In the genomic region with DNA sequence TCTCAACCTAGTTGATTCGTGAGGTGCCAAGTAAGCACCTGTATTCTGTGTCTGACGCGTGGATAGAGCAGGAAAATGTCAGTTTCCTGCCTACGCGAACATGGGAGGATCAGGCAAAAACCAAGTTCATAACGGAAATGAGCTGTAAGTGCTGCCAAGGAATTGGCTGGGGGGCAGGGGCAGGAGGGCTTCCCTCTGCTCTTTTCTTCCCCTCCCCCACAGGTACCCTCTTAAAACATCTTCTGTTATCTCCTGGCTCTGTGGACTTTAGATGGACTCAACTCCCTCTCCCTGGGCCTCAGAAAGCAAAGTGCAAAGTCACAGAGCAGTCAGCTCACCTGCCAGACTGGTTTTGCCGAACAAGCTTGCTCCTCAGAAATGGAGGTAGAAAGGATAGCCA, we compare ENCODE assay signal across 1 mouse cellular context.
TF ChIP-seq lines count a peak whose summit lies in the region.

No protein-coding gene starts in this region.

TF ChIP-seq in MEL, 35 proteins besides CTCF, POLR2A, EP300 and RAD21:
- TF ChIP-seq SMC3 (IDR thresholded peaks at IDR 0.05; ENCODE audit: low read depth, low read length): no peak
- TF ChIP-seq CHD1 (IDR thresholded peaks at IDR 0.05; ENCODE audit: low read depth, low read length): 0 out of 2 replicates have a peak, but pooled peaks have one; percentile 39
